Mouse (Mus musculus) T-cell, adult 2 months (primary cell): ENCODE measurements around the gene Fau.

Source experiments
- DNase-seq: peaks from one replicate; pipeline ENCODE4 v3.0.0; 2022; ENCODE audit warnings: low spot score

Fau gene

DNA sequence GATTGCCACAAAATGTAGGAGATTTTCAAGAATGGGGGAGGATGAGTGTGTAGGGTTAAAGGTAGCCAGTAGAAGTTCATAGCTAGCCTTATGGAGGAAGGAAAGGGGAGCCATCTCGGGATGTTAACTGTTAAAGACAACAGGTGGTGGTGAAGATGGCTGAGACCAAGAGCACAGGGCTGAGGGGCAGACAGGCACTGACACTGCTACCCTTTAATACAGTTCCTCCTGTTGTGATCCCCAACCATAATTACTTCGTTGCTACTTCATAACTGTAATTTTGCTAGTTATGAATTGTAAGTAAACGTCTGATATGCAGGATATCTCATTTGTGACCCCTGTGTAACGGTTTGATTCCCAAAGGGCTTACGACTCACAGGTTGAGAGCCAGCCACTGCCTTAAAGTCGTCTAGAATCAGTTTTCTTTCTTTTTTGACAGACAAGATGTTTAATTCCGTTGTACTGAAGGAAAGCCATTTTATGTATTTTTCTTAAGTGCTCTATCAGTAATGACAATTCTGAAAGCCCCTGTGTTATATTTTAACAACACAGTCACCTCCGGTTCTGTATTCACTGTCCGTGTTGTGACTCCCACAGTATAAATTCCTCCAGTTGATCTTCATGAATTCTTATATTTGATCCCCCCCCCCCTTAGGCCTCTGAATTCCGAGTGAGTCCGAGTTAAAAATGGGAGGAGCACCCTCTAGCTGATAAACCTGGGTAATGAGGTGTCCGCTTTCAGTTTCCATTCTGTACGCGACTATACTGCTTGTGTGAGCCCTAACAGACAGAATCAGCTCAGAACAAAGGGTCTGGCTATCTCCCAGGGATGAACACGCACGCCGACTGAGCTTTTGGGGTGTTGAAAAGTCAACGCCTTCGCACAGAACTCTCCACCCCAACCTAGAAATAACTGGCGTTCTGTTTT, 12.0 kb upstream of the Fau start:
- DNase-seq: peak; percentile 45

DNA sequence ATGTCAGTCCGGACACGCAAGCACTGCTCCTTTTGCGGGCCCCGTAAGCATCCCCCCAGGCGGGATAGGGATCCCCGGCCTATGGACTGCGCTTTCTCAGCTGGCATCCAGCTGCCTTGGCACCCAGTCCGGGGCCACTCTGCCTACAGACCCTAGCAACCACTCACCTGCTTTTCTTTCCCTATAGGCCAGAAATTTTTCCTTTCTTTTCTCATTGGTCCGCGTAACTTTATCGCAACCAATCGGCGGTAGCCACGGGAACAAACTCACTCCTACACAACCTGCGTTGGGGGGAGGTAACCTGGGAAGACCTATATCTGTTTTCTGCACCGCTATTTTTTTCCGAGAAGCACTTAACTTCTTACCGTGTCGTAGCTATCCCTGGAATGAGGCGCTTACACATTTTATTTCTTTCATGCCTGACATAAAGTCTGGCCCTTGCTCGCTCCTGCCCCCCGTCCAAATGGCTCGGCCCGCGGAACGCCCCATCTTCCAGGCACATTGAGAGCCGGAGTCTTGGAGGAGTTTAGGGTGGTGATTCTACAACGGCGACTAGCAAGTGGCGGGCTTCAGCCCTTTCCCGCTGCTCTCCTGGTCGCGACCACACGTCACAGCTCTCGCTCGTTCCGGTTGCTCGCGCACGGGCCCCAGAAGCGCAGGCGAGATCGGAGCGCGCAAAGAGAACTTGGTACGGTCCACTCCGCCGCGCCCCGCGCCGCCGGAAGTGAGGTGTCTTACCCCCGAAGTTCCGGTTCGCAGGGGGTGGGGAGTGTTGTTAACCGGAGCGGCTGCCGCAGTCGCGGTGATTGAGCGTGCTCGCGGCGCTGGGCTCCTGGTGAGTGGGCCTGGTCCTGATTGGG, 11.1 kb upstream of the Fau start, which contains the start of gene Syvn1:
TSS of gene Syvn1 (plus strand) at position 283 of the 860 bp plus-strand sequence.
- DNase-seq: peak; percentile 92

DNA sequence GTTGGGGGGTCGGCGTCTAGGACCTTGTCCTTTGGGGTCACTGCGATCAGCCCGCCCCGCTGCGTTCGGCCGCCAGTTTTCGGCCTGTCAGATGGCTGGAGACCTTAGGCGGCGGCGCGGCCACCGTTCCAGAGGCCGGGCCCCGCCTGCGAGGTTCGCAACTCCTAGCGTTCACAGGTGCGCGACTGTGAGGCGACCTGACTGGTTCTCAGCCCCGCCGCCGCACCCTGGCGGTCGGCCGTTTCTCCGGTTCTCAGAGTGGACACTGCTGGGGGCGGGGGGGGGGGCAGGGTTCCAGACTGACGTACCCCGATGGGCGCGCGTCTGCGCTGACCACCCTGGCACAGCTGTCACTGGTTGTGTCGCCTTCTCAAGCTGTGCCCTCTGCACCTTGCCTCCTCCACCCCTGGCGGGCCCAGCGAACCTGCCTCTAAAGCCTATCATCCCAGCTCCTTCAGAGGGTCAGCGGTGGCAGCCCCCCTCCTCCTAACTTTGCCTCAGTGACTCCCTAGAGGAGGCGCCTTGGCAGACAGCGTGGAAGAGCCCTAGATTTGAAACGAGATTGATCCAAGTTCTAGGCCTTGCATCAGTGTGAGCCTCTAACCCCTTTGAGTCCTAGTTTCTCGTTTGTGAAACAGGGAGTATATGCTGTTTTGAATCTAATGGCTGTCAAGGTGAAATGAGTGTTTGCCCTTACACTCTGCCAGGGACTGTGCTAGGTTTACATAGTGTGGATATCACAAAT, 10.3 kb upstream of the Fau start:
- no peak for DNase-seq

DNA sequence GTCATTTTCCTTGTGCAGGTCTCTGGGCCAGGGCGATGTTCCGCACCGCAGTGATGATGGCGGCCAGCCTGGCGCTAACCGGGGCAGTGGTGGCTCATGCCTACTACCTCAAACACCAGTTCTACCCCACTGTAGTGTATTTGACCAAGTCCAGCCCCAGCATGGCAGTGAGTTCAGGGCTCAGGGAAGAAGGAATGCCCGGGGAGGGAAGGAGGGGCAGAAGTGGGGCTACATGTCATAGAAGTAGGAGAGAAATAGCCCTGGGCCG, 9.8 kb upstream of the Fau start:
- no peak for DNase-seq

DNA sequence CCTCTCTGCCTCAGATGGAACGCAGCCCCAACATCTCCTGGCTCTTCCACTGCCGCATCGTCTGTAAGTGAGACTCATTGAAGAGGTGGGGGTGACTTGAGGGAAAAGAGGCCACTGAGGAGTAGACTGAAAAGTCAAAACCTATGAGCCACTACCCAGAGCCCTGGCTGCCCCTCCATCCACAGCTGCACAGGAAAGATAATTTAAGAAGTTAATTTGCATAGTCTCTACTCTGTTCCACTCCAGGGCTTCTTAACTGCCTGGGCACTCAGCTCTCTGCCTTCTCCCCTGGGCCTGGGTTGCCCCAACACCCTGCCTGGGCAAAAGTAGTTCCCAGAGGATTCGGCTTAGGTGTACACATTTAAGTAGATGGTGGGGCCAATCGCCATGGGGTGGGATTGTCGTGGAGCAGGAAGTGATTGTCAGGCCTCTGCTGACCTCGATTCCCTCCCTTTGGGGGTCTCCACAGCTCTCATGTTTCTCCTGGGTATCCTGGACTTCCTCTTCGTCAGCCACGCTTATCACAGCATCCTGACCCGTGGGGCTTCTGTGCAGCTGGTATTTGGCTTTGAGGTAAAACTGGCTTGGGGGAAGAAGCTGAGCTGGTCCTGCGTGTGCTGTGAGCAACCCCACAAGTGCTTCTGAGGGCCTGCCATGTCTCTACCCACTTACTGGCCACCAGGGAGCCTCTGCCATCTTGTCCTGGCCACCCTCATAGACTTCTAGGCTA, 8.8 kb upstream of the Fau start:
- no peak for DNase-seq

DNA sequence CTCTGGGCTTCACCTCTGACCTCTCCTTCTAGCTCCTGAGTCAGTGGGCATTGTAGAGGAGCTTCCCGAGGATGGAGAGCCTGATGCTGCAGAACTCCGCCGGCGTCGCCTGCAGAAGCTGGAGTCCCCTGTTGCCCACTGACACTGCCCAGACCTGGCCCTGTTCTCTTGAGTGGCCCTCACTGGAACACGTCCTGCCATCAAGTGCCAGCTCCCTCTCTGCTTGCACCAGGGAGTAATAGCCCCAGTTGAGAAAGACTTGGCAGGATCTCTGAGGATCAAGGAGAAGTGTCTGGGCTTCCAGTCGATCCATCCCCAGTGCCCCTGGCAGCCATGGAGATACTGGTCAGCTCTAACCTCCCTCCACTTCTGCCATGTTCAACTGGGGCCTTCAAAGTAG, 5.1 kb upstream of the Fau start:
- DNase-seq: no peak

DNA sequence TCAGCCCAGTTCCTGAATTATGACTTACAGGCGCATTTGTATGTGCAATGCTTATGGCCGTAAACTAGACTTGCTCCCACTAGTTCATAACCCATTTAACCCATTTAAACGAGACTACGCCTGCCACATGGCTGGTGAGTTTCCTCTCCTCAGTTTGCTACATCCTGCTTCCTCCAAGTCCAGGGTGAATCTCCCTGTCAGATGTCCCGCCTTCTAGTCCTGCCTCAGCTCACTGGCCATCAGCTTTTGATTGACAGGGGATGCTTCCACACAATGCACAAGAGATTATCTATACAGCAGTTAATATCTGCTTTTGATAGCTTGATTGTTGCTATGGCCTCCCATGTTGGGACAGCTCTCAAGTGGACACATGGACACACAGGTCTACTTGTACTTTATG, 3.3 kb upstream of the Fau start:
- no peak for DNase-seq

DNA sequence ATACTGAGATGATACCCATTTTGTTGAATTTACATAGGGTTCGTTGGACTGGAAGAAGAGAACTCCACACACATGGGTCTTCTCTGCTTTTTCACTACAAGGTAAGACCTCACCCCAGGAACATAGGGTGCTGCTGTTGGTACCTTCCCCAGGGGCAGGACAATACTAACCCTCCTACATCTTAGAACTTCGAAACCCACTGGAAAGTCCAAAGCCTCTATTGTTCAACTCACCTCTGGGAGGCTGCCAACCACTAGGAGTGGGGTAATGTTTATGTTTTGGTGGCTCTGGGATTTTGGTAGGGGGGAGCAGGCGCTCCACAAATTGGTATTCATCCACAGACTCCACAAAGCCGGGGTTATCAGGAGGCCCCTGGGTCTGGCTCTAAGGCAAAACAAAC, 948 bp upstream of the Fau start:
- DNase-seq: no peak

DNA sequence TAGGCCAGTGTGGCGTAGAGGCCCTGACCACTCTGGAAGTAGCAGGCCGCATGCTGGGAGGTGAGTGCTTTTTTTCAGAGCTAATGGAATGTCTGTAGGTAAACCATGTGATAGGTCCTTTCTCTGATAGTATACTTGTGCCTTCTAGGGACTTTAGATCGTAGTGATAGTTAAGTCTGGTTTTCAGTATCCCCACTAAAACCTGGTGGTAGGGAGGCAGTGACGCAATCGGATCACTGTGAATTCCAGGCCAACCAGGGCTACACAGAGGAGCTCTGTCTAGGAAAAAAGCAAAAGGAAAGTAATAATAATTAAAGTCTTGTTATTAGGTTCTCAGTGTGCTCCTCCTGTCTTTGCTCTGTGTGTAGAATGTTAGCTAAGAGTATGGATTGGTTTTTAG, 869 bp downstream of the Fau start:
- DNase-seq: no peak

DNA sequence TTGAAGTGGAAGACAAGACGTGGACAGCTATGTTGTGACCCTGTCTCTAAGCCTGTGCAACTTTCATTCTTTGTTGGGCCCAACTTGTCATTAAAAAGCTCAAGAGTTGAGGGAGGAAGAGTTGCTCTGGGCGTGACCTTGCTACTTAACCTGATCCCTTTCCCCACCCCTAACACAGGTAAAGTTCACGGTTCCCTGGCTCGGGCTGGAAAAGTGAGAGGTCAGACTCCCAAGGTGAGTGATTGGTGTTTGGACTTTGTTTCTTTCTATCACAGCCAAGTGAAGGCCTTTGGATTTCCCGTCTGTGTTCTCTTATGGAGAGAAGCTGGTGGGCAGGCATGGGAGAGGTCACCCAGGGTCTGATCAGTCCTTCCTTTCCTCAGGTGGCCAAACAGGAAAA, 1.3 kb downstream of the Fau start:
- DNase-seq: no peak

DNA sequence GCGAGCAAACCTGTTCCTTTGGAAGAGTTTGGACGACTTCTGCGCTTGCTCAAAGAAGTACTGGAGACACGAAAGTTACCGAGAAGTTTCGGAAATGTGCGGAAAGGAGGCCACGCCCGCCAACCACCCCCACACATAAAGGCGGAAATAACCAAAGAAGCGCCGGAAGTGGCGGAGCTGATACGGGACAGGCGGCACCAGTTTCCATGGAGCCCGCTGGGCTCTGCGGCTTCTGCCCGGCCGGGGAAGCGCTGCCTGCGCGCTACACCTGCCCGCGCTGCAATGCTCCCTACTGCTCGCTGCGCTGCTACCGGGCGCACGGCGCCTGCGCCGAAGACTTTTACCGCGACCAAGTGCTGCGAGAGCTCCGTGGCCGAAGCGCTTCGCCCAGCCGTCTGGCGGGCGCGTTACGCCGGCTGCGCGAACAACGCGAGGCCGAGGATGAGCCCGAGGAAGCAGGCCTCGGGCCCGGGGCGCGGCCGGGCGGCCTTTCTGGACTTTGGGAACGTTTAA, 3.4 kb downstream of the Fau start, which contains the start of gene Znhit2:
TSS of gene Znhit2 (plus strand) at position 172 of the 513 bp plus-strand sequence.
- peak; percentile 96 for DNase-seq

DNA sequence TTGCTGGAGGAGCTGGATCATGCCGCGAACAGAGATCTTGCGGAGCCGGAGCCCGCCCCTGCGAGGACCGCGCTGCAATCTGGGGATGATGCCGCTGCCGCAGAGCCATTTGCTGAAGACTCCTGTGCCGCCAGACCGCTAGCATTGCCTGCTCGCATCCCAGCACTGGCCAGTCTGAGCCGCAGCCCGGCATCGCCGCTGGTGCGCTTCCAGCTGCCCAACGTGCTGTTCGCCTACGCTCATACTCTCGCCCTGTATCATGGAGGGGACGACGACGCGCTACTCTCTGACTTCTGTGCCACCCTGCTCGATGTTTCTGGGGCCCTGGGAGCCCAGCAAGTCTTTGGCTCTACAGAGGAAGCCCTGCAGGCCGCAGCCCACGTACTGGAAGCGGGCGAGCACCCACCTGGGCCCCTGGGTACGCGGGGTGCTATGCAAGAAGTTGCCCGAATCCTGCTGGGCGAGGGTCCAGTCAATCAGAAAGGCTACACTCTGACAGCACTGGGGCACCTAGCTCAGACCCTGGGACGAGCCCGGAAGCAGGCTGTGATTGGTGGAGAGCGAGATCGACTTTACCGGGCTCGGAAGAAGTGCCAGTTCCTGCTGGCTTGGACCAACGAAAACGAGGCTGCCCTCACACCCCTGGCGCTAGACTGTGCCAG, 4.1 kb downstream of the Fau start:
- peak; percentile 49 for DNase-seq

DNA sequence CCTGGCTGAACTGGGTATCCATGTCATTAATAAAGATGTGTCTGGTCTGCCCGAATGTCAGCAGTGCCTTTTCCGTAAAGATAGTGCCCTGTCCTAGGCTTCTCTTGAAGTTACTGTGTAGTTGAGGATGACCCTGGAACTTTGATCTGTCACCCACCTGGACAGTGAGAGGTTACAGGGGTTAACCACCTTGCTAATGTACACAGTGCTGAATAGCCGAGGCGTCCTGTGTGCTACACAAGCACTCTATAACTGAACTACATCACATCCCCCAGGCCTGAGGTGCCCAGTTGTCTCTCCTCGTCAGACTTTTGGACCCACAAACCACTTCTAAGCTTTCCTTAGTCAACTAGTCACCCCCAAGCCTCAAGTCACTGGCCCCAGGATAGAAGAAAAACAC, 4.8 kb downstream of the Fau start:
- DNase-seq: no peak

DNA sequence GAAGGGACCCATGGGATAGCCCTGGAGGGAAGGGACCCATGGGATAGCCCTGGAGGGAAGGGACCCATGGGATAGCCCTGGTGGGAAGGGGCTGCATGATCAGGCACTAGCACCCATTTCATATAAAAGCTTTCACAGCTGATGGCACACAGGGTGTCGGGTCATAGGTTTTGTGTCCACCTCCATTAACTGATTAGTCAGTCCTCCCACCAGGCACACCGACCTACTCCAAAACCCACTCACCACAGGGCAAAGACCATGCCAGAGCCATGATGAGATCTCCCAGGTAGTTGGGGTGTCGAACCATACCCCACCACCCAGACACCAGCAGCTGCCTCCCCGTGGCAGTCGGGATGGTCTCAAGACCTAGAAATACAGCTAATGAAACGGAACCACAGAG, 5.4 kb downstream of the Fau start:
- no peak for DNase-seq

DNA sequence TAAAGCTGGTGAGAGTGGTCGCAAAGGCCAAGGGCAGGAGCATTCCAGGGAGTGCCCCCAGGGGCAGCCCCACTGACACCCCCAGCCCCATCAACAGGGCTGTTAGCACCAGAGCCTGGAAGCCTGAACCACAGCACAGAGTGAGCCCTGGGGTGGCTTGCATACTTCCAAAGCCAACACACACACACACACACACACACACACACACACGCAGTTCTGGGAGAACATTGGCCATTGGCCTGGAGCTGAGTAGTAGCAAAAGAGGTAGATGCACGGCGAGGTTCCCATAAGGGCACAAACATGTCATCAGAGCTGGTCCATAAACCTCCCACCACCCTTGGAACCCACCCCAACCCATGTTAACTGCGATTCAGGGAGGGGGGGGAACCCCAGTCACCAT, 8.9 kb downstream of the Fau start:
- no peak for DNase-seq

DNA sequence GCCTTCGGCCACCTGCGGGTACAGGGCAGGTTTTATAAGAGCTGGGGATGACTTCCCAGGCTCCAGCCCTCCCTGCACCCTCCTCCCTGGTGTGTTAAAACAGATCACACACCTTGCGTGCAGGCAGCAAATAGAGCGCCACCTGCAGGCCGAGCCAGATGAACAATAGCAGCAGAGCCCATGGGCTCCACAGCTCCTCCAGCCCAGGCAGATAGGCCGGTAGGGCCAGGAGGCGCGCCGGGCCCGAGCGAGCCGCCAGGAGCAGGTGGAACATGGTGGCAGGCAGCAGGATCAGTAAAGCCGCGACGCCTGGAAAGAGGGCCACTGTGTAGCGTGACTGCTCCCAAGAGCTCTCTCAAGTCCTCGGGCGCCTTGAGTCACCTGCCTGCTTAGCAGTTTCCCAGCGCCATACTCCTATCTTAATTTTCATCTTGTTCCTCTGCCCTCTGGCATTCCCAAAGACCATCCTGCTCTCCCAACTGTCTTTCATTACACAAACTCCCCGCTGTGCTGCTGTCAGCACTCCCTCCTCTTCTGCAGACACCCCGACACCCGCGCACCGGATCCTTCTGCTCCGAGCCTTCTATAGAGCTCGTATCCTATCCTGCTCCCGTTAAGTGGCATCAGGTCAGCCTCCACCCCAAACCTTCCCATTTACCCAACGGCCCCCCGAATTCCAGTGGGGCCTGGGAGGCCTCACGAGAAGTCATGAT, 9.5 kb downstream of the Fau start:
- DNase-seq: peak; percentile 84

DNA sequence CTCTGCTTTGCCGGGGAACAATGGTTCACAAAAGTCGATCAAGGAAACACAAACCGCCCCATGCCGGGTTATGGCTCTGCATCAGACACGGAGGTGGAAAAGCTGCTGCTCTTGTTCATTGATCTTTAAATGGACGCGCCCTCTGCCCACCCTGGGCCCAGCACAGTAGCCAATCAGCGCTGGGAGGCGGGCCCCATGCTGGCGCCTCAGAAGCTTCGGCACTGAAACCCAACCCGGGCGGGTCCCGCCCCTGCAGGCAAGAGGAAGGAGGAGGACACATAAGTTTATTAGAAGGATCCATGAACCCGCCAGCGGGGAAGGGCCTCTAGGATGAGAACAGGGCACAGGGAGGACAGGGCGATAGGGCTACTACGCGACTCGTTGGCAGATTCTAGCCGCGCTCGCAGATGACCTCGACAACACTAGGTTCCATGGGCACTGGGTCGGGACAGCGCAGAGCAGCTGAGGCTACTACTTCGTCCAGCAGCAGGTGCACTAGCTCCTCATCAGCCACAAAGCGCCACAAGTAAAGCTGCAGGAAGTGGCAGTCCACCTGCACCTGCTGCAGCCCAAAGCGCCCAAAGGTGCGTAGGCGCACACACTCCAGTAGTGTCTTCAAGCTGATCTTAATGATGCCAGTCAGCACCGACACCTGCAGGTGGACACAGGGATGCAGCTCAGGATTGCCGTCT, 10.2 kb downstream of the Fau start, which contains the start of gene Tm7sf2:
TSS of gene Tm7sf2 (minus strand) at position 650 of the 692 bp plus-strand sequence.
- DNase-seq: peak; percentile 91

DNA sequence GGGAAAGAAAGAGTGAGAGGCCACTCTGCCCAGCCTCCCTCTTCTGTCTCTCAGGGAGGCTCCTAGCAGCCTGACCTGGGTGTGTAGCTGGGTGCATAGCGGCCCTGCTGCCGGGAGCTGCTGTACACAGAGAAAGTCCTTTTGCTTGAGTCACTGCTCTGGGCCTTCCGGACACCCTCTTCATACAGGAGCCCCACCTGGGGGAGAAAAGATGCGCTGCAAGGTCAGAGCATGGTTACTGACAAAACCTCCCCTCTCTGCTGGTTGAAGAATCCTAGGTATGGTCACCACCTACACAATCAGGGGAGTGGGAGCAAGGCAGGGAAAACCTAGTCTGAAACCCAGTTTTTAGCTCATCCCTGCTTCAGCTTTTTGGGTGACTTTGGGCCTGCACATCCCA, 11.3 kb downstream of the Fau start:
- DNase-seq: no peak

DNA sequence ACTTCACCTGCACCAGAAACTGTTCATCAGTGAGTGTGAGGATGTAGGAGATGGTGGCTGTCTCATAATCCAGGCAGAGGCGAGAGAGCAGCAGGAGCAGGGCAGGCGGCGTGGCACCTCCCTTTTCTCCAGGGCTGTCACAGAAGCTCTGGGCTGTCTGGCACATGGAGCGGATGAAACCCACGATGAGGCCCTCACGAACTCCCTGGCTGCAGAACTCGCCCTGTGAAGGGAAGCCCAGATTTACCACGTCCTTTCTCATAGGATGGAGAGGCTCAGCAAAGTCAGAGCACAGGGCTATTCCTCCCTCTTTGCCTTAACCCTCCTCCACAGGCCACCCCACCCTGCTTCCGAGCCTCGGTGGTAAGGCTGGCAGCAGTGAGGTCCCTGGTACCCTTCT, 12.2 kb downstream of the Fau start:
- DNase-seq: no peak
